Mouse (Mus musculus) heart, adult 2 months (tissue): ENCODE data around the gene Znhit3.
A peak's percentile ranks its signal among the peaks of the same experiment; 100 is the strongest.

ENCODE experiments used
- CTCF ChIP-seq: fragments of 200-600 bp; IDR thresholded peaks from 2 replicates; pipeline ENCODE4 v1.8.1; 2022; ENCODE audit warnings: antibody characterized with exemption, mild to moderate bottlenecking, moderate library complexity
- EP300 ChIP-seq: fragments of 200-500 bp; IDR thresholded peaks from 2 replicates; pipeline ENCODE4 v1.6.1; 2011; ENCODE audit warnings: low read depth, low read length, control low read depth; ENCODE audit not compliant: insufficient read depth
- POLR2A ChIP-seq: fragments of 200-500 bp; IDR thresholded peaks from 2 replicates; pipeline ENCODE4 v1.6.1; 2011; ENCODE audit warnings: mild to moderate bottlenecking, low read depth, low read length, control low read depth; ENCODE audit not compliant: insufficient read depth

- TF ChIP-seq EP300 (peak; percentile 73; the same call in 1 of the 2 replicates), CTCF (peak; percentile 14), POLR2A (peak; percentile 80)
Measured at GRCm38 (mm10) chr11:84916053-84916702, at the start of gene Znhit3.
